Mouse (Mus musculus) cortical plate, adult 2 months (tissue): ENCODE measurements around the gene Upb1.

ENCODE experiments used
- CTCF ChIP-seq: fragments of 200-500 bp; IDR thresholded peaks from 2 replicates; pipeline ENCODE4 v1.5.1; 2011; ENCODE audit warnings: mild to moderate bottlenecking, control low read depth, low read length; ENCODE audit not compliant: insufficient read depth; ENCODE audit errors: extremely low read depth
- POLR2A ChIP-seq: fragments of 200-500 bp; IDR thresholded peaks from 2 replicates; pipeline ENCODE4 v1.6.1; 2011; ENCODE audit warnings: mild to moderate bottlenecking, low read length, control low read depth; ENCODE audit not compliant: insufficient read depth; ENCODE audit errors: extremely low read depth

GRCm38 (mm10) chr10:75428049-75429003 is 27.4 kb downstream of the Upb1 start:
- TF ChIP-seq POLR2A: no peak
- no peak for TF ChIP-seq CTCF
